Mouse (Mus musculus) forebrain, embryonic 10.5 days (tissue): Measurements from ENCODE around the gene Wnk2. TPM values are rescaled to one million over a fixed set of nuclear protein-coding genes. Genes with fewer than 3 reads are reported as not detected.

Experiments used
- DNase-seq: peaks from one replicate; pipeline ENCODE4 v3.0.0-alpha.2; 2017; ENCODE audit warnings: low spot score; ENCODE audit errors: extremely low spot score
- H3K27ac ChIP-seq: fragments of 300-500 bp; sonication (generic); 2 replicates; pipeline ENCODE4 v1.5.1; 2016; ENCODE audit warnings: mild to moderate bottlenecking
- H3K27me3 ChIP-seq: fragments of 300-500 bp; sonication (generic); 2 replicates; pipeline ENCODE4 v1.6.1; 2016; ENCODE audit warnings: mild to moderate bottlenecking; ENCODE audit not compliant: poor library complexity, severe bottlenecking
- H3K36me3 ChIP-seq: fragments of 300-500 bp; sonication (generic); replicated peaks from 2 replicates; pipeline ENCODE4 v1.6.1; 2016; ENCODE audit warnings: mild to moderate bottlenecking, moderate library complexity
- H3K4me1 ChIP-seq: fragments of 300-500 bp; sonication (generic); 2 replicates; pipeline ENCODE4 v1.6.1; 2016
- H3K4me3 ChIP-seq: fragments of 300-500 bp; sonication (generic); 2 replicates; pipeline ENCODE4 v1.5.1; 2016; ENCODE audit warnings: mild to moderate bottlenecking, moderate library complexity
- H3K9me3 ChIP-seq: fragments of 300-500 bp; sonication (generic); 2 replicates; pipeline ENCODE4 v1.6.1; 2016; ENCODE audit warnings: mild to moderate bottlenecking, moderate library complexity
- WGBS: fragments of 180-500 bp; shearing (Covaris S2); methylation state at CpG from one replicate; pipeline ENCODE4 v1.1.7; 2016; 5-methylcytosine and 5-hydroxymethylcytosine counted together
- polyA plus RNA-seq: library from polyadenylated mRNA; unstranded; fragments of >200 nt; fragmentation: Nextera tagmentation; extraction: Ambion mirVana; gene quantifications from 2 replicates; pipeline ENCODE4 v1.2.1, GENCODE M21; 2016

Wnk2 gene
- polyA plus RNA-seq, 1 experiment from 2014 or later = 4.5 TPM

GRCm38 (mm10) chr13:49127844-49128631, 19.8 kb downstream of the Wnk2 start:
- DNase-seq = no peak
- WGBS = 59% methylated on average over 15 of the region's 15 CpGs
- H3K27ac ChIP-seq = peak overlapping the region; percentile 64
- no peaks in the 10 kb centered on the region for H3K27me3 ChIP-seq
- H3K4me1 ChIP-seq = peaks cover 60% of the 10 kb centered on the region
- peak overlapping the region; percentile 18; the same call in 1 of the 2 replicates for H3K4me3 ChIP-seq
- H3K9me3 ChIP-seq = no peaks in the 10 kb centered on the region
- no peaks in the 10 kb centered on the region for H3K36me3 ChIP-seq

DNA sequence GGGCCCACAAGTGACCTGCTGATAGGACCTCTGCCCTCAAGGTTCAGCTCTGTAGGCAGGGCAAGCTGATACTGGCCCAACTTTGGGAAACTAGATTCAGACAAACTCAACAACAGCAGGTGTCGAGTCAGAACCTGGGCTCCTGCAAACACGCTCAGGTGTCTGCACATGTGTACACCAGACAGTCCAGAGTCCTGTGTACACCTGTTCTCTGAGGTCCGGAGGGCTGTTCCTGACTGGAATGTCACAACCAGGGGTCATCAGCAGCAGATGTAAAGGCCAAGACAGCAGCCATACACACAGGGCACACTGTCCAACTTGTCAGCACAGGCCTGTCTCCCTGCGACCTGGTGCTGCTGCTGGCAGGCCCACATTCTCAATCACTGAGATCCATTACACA, 25.7 kb downstream of the Wnk2 start:
- H3K4me1 ChIP-seq = peaks cover 5% of the 10 kb centered on the region
- H3K4me3 ChIP-seq = no peak overlapping the region
- H3K27ac ChIP-seq = no peak overlapping the region
- H3K27me3 ChIP-seq = no peaks in the 10 kb centered on the region
- 0 out of 2 replicates have a peak, but pooled peaks cover 4% of the 10 kb centered on the region for H3K36me3 ChIP-seq
- no peaks in the 10 kb centered on the region for H3K9me3 ChIP-seq
- DNase-seq = no peak
- WGBS = 92% methylated on average over 4 of the region's 4 CpGs

DNA sequence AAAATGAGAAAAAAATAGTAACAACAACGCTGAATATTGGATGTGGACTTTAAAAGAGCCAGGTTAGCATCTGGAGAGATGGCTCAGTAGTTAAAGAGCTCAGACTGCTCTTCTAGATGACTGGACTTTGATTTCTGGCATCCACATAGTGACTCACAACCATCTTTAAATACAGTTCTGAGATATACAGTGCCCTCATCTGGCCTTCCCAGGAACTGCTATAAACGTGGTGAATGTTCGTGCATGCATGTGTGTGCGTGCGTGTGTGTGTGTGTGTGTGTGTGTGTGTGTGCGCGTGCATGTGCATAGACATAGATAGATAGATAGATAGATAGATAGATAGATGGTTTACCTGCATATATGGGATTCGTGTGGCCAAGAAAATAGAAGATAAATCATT, 30.3 kb downstream of the Wnk2 start:
- 88% methylated on average over 8 of the region's 8 CpGs for WGBS
- Histone ChIP-seq H3K36me3 (0 out of 2 replicates have a peak, but pooled peaks cover 4% of the 10 kb centered on the region), H3K27me3 (no peaks in the 10 kb centered on the region), H3K4me1 (peaks cover 12% of the 10 kb centered on the region), H3K9me3 (no peaks in the 10 kb centered on the region), H3K4me3 (no peak overlapping the region), H3K27ac (no peak overlapping the region)
- no peak for DNase-seq

GRCm38 (mm10) chr13:49114921-49115320, 32.9 kb downstream of the Wnk2 start:
- Histone ChIP-seq H3K27ac (no peak overlapping the region), H3K27me3 (no peaks in the 10 kb centered on the region), H3K4me1 (peaks cover 12% of the 10 kb centered on the region), H3K36me3 (peaks cover 4% of the 10 kb centered on the region; the same call in 1 of the 2 replicates), H3K9me3 (no peaks in the 10 kb centered on the region), H3K4me3 (no peak overlapping the region)
- DNase-seq = no peak
- 92% methylated on average over 14 of the region's 14 CpGs for WGBS

GRCm38 (mm10) chr13:49114116-49114515, 33.7 kb downstream of the Wnk2 start:
- no peak overlapping the region for H3K4me3 ChIP-seq
- WGBS = 75% methylated on average over 4 of the region's 4 CpGs

DNA sequence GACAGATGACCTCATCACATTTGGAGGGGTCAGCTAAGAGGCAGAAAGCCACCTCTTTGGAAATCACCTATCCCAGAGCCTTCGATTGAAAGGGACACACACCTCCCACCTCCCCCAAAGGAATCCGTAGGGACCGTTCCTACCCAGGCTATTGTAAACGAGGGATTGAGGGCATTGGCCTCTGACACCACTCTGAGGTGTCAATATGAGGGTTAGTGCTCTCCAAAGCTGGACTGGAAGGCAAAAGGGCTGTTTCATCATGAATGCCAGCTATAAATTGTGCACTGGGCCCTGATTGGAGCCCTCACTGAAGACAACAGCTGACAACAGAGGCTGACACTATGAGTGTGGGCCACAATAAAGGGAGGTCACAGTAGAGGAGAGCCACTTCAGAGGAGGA, 34.5 kb downstream of the Wnk2 start:
- H3K4me1 ChIP-seq = peaks cover 12% of the 10 kb centered on the region
- H3K36me3 ChIP-seq = peaks cover 4% of the 10 kb centered on the region; the same call in 1 of the 2 replicates
- no peak for DNase-seq
- H3K27ac ChIP-seq = no peak overlapping the region
- no peaks in the 10 kb centered on the region for H3K27me3 ChIP-seq
- H3K9me3 ChIP-seq = no peaks in the 10 kb centered on the region
- H3K4me3 ChIP-seq = no peak overlapping the region
- WGBS = 72% methylated on average over 4 of the region's 4 CpGs

More at GRCm38 (mm10) chr13:49114116-49114515, 33.7 kb downstream of the Wnk2 start:
- no peak overlapping the region for H3K27ac ChIP-seq
- H3K27me3 ChIP-seq = no peaks in the 10 kb centered on the region
- H3K9me3 ChIP-seq = no peaks in the 10 kb centered on the region
- peaks cover 4% of the 10 kb centered on the region; the same call in 1 of the 2 replicates for H3K36me3 ChIP-seq
- peaks cover 12% of the 10 kb centered on the region for H3K4me1 ChIP-seq
- DNase-seq = no peak

- Histone ChIP-seq H3K4me3 (no peak overlapping the region), H3K4me1 (peaks cover 12% of the 10 kb centered on the region), H3K27ac (no peak overlapping the region), H3K27me3 (no peaks in the 10 kb centered on the region), H3K36me3 (no peaks in the 10 kb centered on the region; the same call in 1 of the 2 replicates), H3K9me3 (no peaks in the 10 kb centered on the region)
- 86% methylated on average over 8 of the region's 8 CpGs for WGBS
- no peak for DNase-seq
Observed at GRCm38 (mm10) chr13:49112652-49113051, 35.2 kb downstream of the Wnk2 start.

DNA sequence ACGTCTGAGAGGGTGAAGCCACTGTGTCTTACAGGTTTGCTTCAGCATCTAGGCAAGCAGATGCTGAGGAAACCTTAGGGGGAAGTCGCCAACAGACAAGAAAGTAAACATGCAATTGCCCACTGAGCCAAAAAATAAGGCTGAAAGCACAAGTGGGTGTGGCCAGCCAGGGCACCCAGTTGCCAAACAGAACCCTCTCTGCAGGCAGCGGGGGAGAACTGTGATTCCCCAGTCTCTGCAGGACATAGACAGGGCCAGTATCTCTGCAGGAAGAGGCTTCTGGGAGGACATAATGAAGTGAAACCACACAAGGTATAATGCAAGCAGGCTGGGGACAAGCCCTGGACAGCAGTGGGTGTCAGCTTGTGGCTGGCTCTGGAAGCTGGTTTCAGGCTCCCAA, 38.1 kb downstream of the Wnk2 start:
- H3K9me3 ChIP-seq = 0 out of 2 replicates have a peak, but pooled peaks cover 6% of the 10 kb centered on the region
- no peaks in the 10 kb centered on the region for H3K27me3 ChIP-seq
- 79% methylated on average over 3 of the region's 3 CpGs for WGBS

GRCm38 (mm10) chr13:49108119-49108846, 39.5 kb downstream of the Wnk2 start:
- WGBS = 92% methylated on average over 8 of the region's 8 CpGs
- no peak overlapping the region for H3K27ac ChIP-seq
- no peak for DNase-seq
- H3K27me3 ChIP-seq = no peaks in the 10 kb centered on the region
- 0 out of 2 replicates have a peak, but pooled peaks cover 6% of the 10 kb centered on the region for H3K9me3 ChIP-seq
- H3K4me1 ChIP-seq = peaks cover 10% of the 10 kb centered on the region
- peaks cover 11% of the 10 kb centered on the region for H3K36me3 ChIP-seq
- H3K4me3 ChIP-seq = no peak overlapping the region

More for the DNA sequence above, 38.1 kb downstream of the Wnk2 start:
- Histone ChIP-seq H3K27ac (no peak overlapping the region), H3K4me1 (peaks cover 12% of the 10 kb centered on the region), H3K4me3 (no peak overlapping the region), H3K36me3 (peaks cover 11% of the 10 kb centered on the region)
- no peak for DNase-seq

DNA sequence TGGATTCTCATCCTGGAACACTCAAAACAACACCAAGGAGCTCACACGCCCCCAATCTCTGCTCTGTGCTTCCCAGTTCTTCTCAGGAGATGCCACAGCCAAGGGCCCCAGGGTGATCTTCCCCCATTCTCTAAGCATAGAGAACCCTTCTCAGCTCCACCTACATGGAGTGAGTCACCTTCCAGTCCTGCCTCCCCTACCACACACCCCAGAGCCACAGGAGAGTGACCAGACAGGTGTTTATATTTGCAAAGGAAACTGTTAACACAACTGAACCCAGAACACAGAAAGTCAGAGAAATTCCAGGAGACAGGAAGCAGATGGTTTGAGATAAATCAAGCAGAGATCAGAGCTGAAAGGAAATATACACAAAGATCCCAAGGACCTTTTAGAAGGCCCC, 43.9 kb downstream of the Wnk2 start:
- H3K27me3 ChIP-seq = no peaks in the 10 kb centered on the region
- peaks cover 34% of the 10 kb centered on the region for H3K36me3 ChIP-seq
- 0 out of 2 replicates have a peak, but pooled peaks cover 6% of the 10 kb centered on the region for H3K9me3 ChIP-seq
- WGBS = 97% methylated on average over 1 of the region's 1 CpGs
- no peak overlapping the region for H3K4me3 ChIP-seq
- peaks cover 7% of the 10 kb centered on the region for H3K4me1 ChIP-seq
- H3K27ac ChIP-seq = no peak overlapping the region
- no peak for DNase-seq

- 88% methylated on average over 7 of the region's 7 CpGs for WGBS
- H3K36me3 ChIP-seq = peaks cover 38% of the 10 kb centered on the region
- DNase-seq = no peak
- H3K27ac ChIP-seq = no peak overlapping the region
- H3K4me3 ChIP-seq = no peak overlapping the region
- 0 out of 2 replicates have a peak, but pooled peaks cover 6% of the 10 kb centered on the region for H3K9me3 ChIP-seq
- H3K4me1 ChIP-seq = peaks cover 7% of the 10 kb centered on the region
- no peaks in the 10 kb centered on the region for H3K27me3 ChIP-seq
Observed at GRCm38 (mm10) chr13:49103235-49103634, 44.6 kb downstream of the Wnk2 start.

DNA sequence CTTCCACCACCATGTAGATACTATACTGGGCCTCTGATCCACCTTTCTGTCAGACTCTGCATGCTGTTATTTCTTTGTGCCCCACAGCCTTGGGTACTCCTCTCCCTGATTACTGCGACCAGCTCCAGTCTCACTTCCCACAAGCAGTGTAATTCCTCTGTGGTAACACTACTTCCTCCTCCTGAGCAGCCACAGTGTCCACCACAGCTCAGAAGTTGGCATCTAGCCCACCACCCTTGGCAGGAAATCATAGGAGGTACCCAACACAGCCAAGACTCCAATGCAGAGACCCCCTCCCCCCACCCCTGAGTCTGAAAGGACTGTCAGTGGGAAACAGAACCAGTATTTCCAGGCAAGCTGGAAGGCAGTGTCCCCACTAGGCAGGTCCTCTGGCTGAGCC, 47.4 kb downstream of the Wnk2 start:
- Histone ChIP-seq H3K27ac (no peak overlapping the region), H3K4me1 (peaks cover 7% of the 10 kb centered on the region), H3K4me3 (no peak overlapping the region), H3K9me3 (no peaks in the 10 kb centered on the region), H3K36me3 (peaks cover 45% of the 10 kb centered on the region), H3K27me3 (no peaks in the 10 kb centered on the region)
- WGBS = 94% methylated on average over 1 of the region's 1 CpGs
- no peak for DNase-seq

DNA sequence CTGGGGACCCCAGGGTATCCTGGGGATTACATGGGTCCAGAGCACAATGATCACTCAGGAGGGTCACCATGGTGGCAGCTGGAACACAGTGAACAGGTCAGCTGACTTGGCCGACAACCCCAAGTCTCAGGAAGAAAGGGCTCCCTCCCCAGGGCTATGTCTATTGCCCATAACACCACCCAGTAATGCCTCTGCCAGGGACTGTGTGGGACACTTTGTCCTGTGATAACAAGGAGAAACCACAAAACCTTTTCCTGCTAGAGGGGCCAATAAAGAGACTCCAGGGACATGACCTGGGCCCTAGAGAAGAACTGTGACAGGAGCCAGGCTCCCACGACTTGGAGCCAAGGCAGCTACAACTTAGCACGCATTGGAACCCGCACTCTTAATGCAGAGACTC, 51.0 kb downstream of the Wnk2 start:
- DNase-seq = no peak
- no peak overlapping the region for H3K4me3 ChIP-seq
- no peaks in the 10 kb centered on the region for H3K9me3 ChIP-seq
- no peaks in the 10 kb centered on the region; the same call in 1 of the 2 replicates for H3K4me1 ChIP-seq
- H3K36me3 ChIP-seq = peaks cover 72% of the 10 kb centered on the region
- H3K27ac ChIP-seq = no peak overlapping the region
- 89% methylated on average over 4 of the region's 4 CpGs for WGBS
- no peaks in the 10 kb centered on the region for H3K27me3 ChIP-seq
